Mouse (Mus musculus): Measurements from ENCODE around the gene Anxa7.
A peak's percentile ranks its signal among the peaks of the same experiment; 100 is the strongest.

The Anxa7 gene

GRCm38 (mm10) chr14:20479291-20480194 is at the start of gene Anxa7:
TSS of gene Anxa7 (minus strand) at chr14:20480133.
- DNase-seq: peak; percentile 82

- DNase-seq: no peak
Measured at GRCm38 (mm10) chr14:20529643-20530042, 49.7 kb upstream of the Anxa7 start.

- DNase-seq: no peak
Measured at GRCm38 (mm10) chr14:20520179-20520578, 40.2 kb upstream of the Anxa7 start.

- DNase-seq: no peak
Measured at GRCm38 (mm10) chr14:20508424-20508823, 28.5 kb upstream of the Anxa7 start.

- no peak for DNase-seq
Measured at GRCm38 (mm10) chr14:20502966-20503365, 23.0 kb upstream of the Anxa7 start.

GRCm38 (mm10) chr14:20499982-20500381 is 20.0 kb upstream of the Anxa7 start:
- peak; percentile 48 for DNase-seq

GRCm38 (mm10) chr14:20496603-20497002 is 16.7 kb upstream of the Anxa7 start, which contains the start of gene Mss51:
TSS of gene Mss51 (minus strand) at chr14:20496901.
- DNase-seq: no peak

GRCm38 (mm10) chr14:20486031-20486430 is 6.1 kb upstream of the Anxa7 start:
- no peak for DNase-seq

- no peak for DNase-seq
Measured at GRCm38 (mm10) chr14:20482051-20482751, 2.3 kb upstream of the Anxa7 start.

- DNase-seq: peak; percentile 25
Measured at GRCm38 (mm10) chr14:20481211-20481610, 1.3 kb upstream of the Anxa7 start.

GRCm38 (mm10) chr14:20480195-20480579 is 254 bp upstream of the Anxa7 start:
- no peak for DNase-seq

GRCm38 (mm10) chr14:20478801-20479200 is 1.1 kb downstream of the Anxa7 start:
- DNase-seq: peak; percentile 12

- DNase-seq: no peak
Measured at GRCm38 (mm10) chr14:20478385-20478784, 1.5 kb downstream of the Anxa7 start.

- DNase-seq: no peak
Measured at GRCm38 (mm10) chr14:20477261-20478025, 2.5 kb downstream of the Anxa7 start.

GRCm38 (mm10) chr14:20460216-20460615 is 19.7 kb downstream of the Anxa7 start:
- DNase-seq: no peak

- no peak for DNase-seq
Measured at GRCm38 (mm10) chr14:20458378-20458777, 21.6 kb downstream of the Anxa7 start.

- no peak for DNase-seq
Measured at GRCm38 (mm10) chr14:20452929-20453328, 27.0 kb downstream of the Anxa7 start.

- DNase-seq: peak; percentile 27
Measured at GRCm38 (mm10) chr14:20451765-20452331, 28.1 kb downstream of the Anxa7 start, which contains the start of gene Cfap70. TSS of gene Cfap70 (minus strand) at chr14:20452226.

GRCm38 (mm10) chr14:20451302-20451701 is 28.6 kb downstream of the Anxa7 start:
- DNase-seq: no peak

- no peak for DNase-seq
Measured at GRCm38 (mm10) chr14:20447209-20447608, 32.7 kb downstream of the Anxa7 start.

GRCm38 (mm10) chr14:20442252-20442651 is 37.7 kb downstream of the Anxa7 start:
- DNase-seq: no peak

GRCm38 (mm10) chr14:20436976-20437375 is 43.0 kb downstream of the Anxa7 start:
- no peak for DNase-seq

- no peak for DNase-seq
Measured at GRCm38 (mm10) chr14:20432420-20432819, 47.5 kb downstream of the Anxa7 start.

Data from cerebellum, adult 9-11 months (tissue).